Comparison of ENCODE assay signal across 27 mouse cellular contexts in the genomic region with DNA sequence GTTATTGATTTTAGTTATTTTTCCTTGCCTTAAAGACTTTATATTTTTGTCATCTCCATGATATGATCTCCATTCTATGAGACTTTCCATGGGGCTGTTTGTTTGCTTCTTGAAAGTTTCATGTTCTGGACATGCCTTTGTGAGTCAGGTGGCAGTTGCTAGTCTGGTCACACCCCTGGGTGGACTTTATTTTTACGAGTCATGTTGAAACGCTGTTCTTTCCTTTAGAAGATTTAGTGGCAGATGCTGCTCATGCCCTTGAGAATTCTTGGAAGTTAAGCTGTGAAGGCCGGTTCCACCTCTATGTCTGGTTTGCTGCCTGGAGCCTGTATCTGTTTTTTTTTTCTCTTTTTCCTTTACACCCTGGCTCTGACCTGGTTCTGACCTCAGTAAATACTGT. TPM values are rescaled to one million over a fixed set of nuclear protein-coding genes. Genes with fewer than 3 reads are reported as not detected.
"Had no signal": no experiment of that assay in that cellular context is flagged by ENCODE, and none has a peak within 500 bp of the region (broad histone marks: within the 10 kb centered on the region; RNA-seq: fewer than 3 reads in every experiment).

No protein-coding gene starts in this region.

- H3K27me3 ChIP-seq: limb, embryonic 12.5 days; limb, embryonic 15.5 days; midbrain, embryonic 12.5 days; midbrain, embryonic 15.5 days; neural tube, embryonic 13.5 days; stomach, embryonic 15.5 days had no signal

- H3K27ac ChIP-seq: kidney, postnatal 0 days; limb, embryonic 12.5 days; limb, embryonic 15.5 days; liver, embryonic 14.5 days; macrophage; midbrain, embryonic 12.5 days; midbrain, embryonic 15.5 days; neural tube, embryonic 13.5 days; stomach, embryonic 15.5 days had no signal

- ATAC-seq: liver, postnatal 0 days; lung, postnatal 0 days; midbrain, embryonic 15.5 days had no signal

- H3K9me3 ChIP-seq: limb, embryonic 12.5 days; limb, embryonic 15.5 days; midbrain, embryonic 15.5 days; neural tube, embryonic 13.5 days; stomach, embryonic 15.5 days had no signal

- H3K36me3 ChIP-seq: limb, embryonic 12.5 days; limb, embryonic 15.5 days; midbrain, embryonic 12.5 days; midbrain, embryonic 15.5 days; neural tube, embryonic 13.5 days; stomach, embryonic 15.5 days had no signal

- H3K9ac ChIP-seq: limb, embryonic 12.5 days; limb, embryonic 15.5 days; liver, embryonic 14.5 days; liver, postnatal 0 days; lung, embryonic 14.5 days; midbrain, embryonic 12.5 days; midbrain, embryonic 15.5 days; neural tube, embryonic 13.5 days; stomach, embryonic 15.5 days had no signal

- H3K4me3 ChIP-seq: limb, embryonic 12.5 days; limb, embryonic 15.5 days; midbrain, embryonic 12.5 days; midbrain, embryonic 15.5 days; myocyte; neural tube, embryonic 13.5 days; stomach, embryonic 15.5 days had no signal

- H3K4me1 ChIP-seq: limb, embryonic 12.5 days; limb, embryonic 15.5 days; midbrain, embryonic 12.5 days; midbrain, embryonic 15.5 days; neural tube, embryonic 13.5 days; stomach, embryonic 15.5 days had no signal

- DNase-seq: kidney, postnatal 36 days; left cerebral cortex, postnatal 4 days; liver, postnatal 0 days; lung, embryonic 14.5 days; retina, postnatal 1 day; right cerebral cortex, postnatal 25 days; spleen, adult 18-20 months; thymus, adult 18-20 months; thymus, postnatal 36 days had no signal

- H3K4me2 ChIP-seq: limb, embryonic 12.5 days; limb, embryonic 15.5 days; liver, embryonic 11.5 days; lung, embryonic 14.5 days; midbrain, embryonic 12.5 days; midbrain, embryonic 15.5 days; neural tube, embryonic 13.5 days; stomach, embryonic 15.5 days had no signal

RNA-seq across cellular contexts. Expression of gene Tmem45b, which starts 43.9 kb away (rescaled TPM):
- total RNA-seq: layer of hippocampus, adult 18-20 months; layer of hippocampus, postnatal 14 days; left cerebral cortex, adult 8-10 months; left cerebral cortex, postnatal 14 days; left cerebral cortex, postnatal 4 days; megakaryocyte, adult 5-6 weeks; neutrophil, adult 5-6 weeks had no signal
- polyA plus RNA-seq: limb, embryonic 12.5 days; limb, embryonic 15.5 days; liver, embryonic 11.5 days; liver, embryonic 14.5 days; macrophage; midbrain, embryonic 12.5 days; myocyte had no signal
